Mouse (Mus musculus) neural tube, embryonic 15.5 days (tissue): ENCODE data around the gene Catsper2. TPM values are rescaled to one million over a fixed set of nuclear protein-coding genes. Genes with fewer than 3 reads are reported as not detected.

Experiments used
- ATAC-seq: fragments of 200-750 bp; cut with Nextera tagmentation; 2 replicates; pipeline ENCODE4 v1.8.0; 2017; ENCODE audit warnings: mild to moderate bottlenecking, moderate TSS enrichment, moderate library complexity; ENCODE audit not compliant: low FRiP score
- H3K27ac ChIP-seq: fragments of 300-500 bp; sonication (generic); replicated peaks from 2 replicates; pipeline ENCODE4 v1.5.1; 2015; ENCODE audit warnings: mild to moderate bottlenecking, inconsistent platforms
- H3K27me3 ChIP-seq: fragments of 300-500 bp; sonication (generic); replicated peaks from 2 replicates; pipeline ENCODE4 v1.6.1; 2015; ENCODE audit warnings: inconsistent platforms
- H3K36me3 ChIP-seq: fragments of 300-500 bp; sonication (generic); 2 replicates; pipeline ENCODE4 v1.6.1; 2015; ENCODE audit warnings: inconsistent platforms
- H3K4me1 ChIP-seq: fragments of 300-500 bp; sonication (generic); 2 replicates; pipeline ENCODE4 v1.6.1; 2015; ENCODE audit warnings: inconsistent platforms
- H3K4me2 ChIP-seq: fragments of 300-500 bp; sonication (generic); 2 replicates; pipeline ENCODE4 v1.6.1; 2015; ENCODE audit warnings: inconsistent platforms, mild to moderate bottlenecking, moderate library complexity
- H3K4me3 ChIP-seq: fragments of 300-500 bp; sonication (generic); replicated peaks from 2 replicates; pipeline ENCODE4 v1.5.1; 2015; ENCODE audit warnings: mild to moderate bottlenecking, inconsistent platforms
- H3K9ac ChIP-seq: fragments of 300-500 bp; sonication (generic); replicated peaks from 2 replicates; pipeline ENCODE4 v1.6.1; 2015; ENCODE audit warnings: mild to moderate bottlenecking, inconsistent platforms
- H3K9me3 ChIP-seq: fragments of 300-500 bp; sonication (generic); replicated peaks from 2 replicates; pipeline ENCODE4 v1.6.1; 2016; ENCODE audit warnings: inconsistent platforms
- WGBS: fragments of 180-500 bp; shearing (Covaris S2); methylation state at CpG from one replicate; pipeline ENCODE4 v1.1.7; 2015; ENCODE audit warnings: mixed read lengths; 5-methylcytosine and 5-hydroxymethylcytosine counted together
- polyA plus RNA-seq: library from polyadenylated mRNA; unstranded; fragments of >200 nt; fragmentation: Nextera tagmentation; extraction: Ambion mirVana; gene quantifications from 2 replicates; pipeline ENCODE4 v1.2.1, GENCODE M21; 2015

The Catsper2 gene
- 3.0 and 5.7 TPM in 2 replicates for polyA plus RNA-seq

DNA sequence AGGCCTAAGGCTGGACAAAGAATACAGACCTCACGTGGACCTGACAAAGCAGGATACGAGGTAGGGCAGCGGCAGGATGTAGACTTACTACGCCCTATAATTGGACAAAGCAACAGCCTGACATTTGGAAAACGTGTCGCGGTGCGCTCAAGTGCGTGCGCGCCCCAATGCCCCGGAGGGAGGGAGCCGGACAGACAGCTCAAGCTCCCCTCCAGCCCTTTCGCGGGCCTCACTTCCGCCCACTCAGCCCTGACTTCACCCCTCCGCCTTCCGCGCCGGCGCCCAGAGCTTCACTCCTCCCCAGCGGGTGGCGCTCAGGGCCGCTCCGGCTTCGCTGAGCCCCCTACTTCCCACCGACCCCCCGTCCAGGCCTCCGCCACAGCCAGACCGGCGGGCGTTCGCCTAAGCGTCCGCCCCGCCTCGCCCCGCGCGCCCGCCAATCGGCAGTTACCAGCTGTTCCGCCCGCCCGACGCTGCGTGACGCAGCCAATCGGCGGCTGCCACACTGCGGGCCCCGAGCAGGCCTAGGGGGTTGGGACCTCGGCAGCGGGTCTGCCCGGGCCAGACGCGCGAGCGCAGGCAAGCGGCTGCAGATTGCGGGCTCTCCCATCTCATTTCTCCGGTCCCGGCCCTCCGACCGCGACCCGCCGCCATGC is at the start of gene Catsper2, which contains the start of gene Pdia3:
Gene Catsper2, minus strand, starts transcription at position 406 of the 656 bp plus-strand sequence.
Gene Pdia3, plus strand, starts transcription at position 389 of the 656 bp plus-strand sequence.
- Histone ChIP-seq H3K27me3 (no peaks in the 10 kb centered on the region), H3K4me3 (peak within 1 kb of the TSS; percentile 98), H3K27ac (peak within 1 kb of the TSS; percentile 95), H3K4me1 (peaks cover 43% of the 10 kb centered on the region), H3K9me3 (no peaks in the 10 kb centered on the region), H3K4me2 (peak within 1 kb of the TSS; percentile 61), H3K9ac (peak within 1 kb of the TSS; percentile 97), H3K36me3 (peaks cover 11% of the 10 kb centered on the region)
- ATAC-seq, result peak; percentile 99
- WGBS, result 0% methylated on average over 64 of the region's 68 CpGs

DNA sequence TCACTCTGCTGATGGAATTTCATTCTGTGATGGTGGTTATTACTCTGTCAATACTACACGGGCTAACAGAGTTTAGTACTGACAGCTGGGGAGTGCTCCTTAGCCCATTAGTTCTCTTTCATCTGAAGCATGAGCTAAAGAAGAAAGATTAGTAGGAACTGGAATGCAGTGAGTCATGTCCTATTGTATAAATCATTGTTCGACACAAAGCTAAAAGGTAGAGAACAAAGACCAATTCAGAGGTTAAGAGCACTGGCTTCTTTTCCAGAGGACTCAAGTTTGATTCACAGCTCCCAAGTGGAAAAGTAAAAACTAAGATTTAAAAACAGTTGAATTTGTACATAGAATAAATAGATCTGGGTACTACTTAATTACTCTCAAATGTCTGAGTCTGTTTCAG is 46.5 kb upstream of the Catsper2 start:
- Histone ChIP-seq H3K4me2 (no peak overlapping the region), H3K4me1 (peaks cover 18% of the 10 kb centered on the region), H3K27ac (no peak overlapping the region), H3K27me3 (no peaks in the 10 kb centered on the region), H3K36me3 (peaks cover 24% of the 10 kb centered on the region), H3K4me3 (no peak overlapping the region), H3K9ac (no peak overlapping the region), H3K9me3 (no peaks in the 10 kb centered on the region)
- WGBS, result 59% methylated on average over 2 of the region's 2 CpGs
- ATAC-seq, result no peak

DNA sequence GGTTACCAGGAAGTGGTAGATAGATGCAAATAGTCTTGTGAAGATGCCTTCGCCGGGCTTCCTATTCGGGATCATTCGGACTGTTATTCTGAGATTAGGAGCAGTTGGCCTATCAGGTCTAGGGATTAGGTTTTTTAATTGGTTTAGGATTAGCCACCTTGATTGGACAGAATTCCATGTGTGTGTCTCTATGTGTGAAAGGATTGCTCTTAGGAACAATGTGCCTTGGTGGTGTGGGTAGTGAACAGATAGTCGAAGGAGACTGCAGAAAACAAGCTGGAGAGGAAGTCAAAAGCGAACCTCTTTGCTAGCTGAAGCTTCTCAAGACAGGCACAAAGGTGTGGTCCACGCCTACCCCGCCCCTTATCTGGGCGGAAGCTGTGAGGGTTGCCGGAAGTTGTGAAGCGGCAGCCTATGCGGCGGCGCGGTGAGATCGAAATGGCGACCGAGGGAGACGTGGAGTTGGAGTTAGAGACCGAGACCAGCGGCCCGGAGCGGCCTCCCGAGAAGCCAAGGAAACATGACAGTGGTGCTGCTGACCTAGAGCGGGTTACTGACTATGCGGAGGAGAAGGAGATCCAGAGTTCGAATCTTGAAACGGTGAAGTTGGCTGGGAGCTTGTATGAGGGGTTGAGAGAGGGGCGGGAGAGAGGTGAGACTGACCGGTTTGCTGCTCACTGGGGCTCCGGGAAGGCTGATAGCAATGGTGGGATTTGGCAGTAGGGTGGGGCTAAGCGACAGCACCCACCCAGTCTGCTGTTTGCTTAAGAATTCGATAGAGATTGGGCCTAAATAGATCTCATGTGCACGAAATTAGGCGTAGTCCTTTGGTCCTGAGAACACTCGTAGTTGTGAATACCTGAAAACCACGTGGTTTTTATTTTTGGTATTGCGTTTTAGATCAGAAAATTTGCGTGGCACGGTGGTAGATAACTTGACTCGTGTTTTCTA is 43.4 kb upstream of the Catsper2 start, which contains the start of gene Serinc4:
Gene Serinc4, minus strand, starts transcription at position 90 of the 951 bp plus-strand sequence.
- Histone ChIP-seq H3K27me3 (no peaks in the 10 kb centered on the region), H3K36me3 (peaks cover 43% of the 10 kb centered on the region), H3K4me1 (peaks cover 21% of the 10 kb centered on the region), H3K4me3 (peak within 1 kb of the TSS; percentile 71), H3K27ac (peak within 1 kb of the TSS; percentile 75), H3K4me2 (peak within 1 kb of the TSS; percentile 74), H3K9ac (peak within 1 kb of the TSS; percentile 74), H3K9me3 (no peaks in the 10 kb centered on the region)
- peak; percentile 92 for ATAC-seq
- WGBS, result 5% methylated on average over 41 of the region's 41 CpGs

DNA sequence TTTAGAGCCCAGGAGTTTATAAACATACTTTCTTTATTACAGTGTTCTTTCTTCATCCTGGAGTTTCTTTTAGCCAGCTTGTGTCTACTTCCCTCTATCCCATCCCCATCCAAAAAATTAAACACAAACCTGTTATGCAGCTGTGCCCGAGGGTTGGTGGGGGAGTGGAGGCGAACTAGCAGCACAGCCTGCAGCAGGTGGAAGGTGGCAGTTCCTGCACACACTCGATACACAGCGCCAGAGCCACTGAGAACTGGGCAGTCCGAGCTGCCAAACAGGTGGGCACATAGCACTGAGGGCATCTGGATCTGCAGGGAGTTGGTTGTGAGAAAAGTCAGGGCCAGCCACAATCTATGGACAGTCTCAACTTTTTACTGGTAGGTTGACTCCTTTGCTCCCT is 41.9 kb upstream of the Catsper2 start:
- ATAC-seq, result no peak
- WGBS, result 86% methylated on average over 5 of the region's 5 CpGs

DNA sequence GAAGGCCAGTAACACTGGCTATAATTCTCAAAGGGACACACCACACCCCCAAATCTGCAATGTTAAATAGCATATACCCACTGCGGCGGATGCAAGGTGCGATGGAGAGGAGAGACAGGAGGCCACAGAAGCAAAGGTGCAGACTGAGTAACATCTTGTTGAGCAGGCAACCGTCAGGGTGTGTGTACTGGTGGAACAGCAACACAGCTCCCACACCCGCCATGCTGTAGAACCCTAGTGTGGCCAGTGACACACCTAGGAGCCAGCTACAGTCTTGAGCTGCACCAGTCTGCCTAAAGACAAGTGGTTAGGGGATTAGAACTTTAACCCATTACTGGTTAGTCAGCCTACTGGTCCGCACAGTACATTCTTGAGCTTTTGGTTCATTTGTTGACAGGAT is 40.3 kb upstream of the Catsper2 start:
- WGBS, result 91% methylated on average over 6 of the region's 6 CpGs
- H3K27ac ChIP-seq, result no peak overlapping the region
- peaks cover 36% of the 10 kb centered on the region for H3K4me1 ChIP-seq
- H3K4me2 ChIP-seq, result no peak overlapping the region
- no peak overlapping the region for H3K9ac ChIP-seq
- peaks cover 31% of the 10 kb centered on the region for H3K36me3 ChIP-seq
- no peaks in the 10 kb centered on the region for H3K27me3 ChIP-seq
- no peak for ATAC-seq
- H3K9me3 ChIP-seq, result no peaks in the 10 kb centered on the region
- H3K4me3 ChIP-seq, result no peak overlapping the region

More for the DNA sequence above, 41.9 kb upstream of the Catsper2 start:
- H3K27me3 ChIP-seq, result no peaks in the 10 kb centered on the region
- H3K4me1 ChIP-seq, result peaks cover 30% of the 10 kb centered on the region
- no peaks in the 10 kb centered on the region for H3K9me3 ChIP-seq
- H3K27ac ChIP-seq, result no peak overlapping the region
- H3K36me3 ChIP-seq, result peaks cover 42% of the 10 kb centered on the region
- H3K9ac ChIP-seq, result no peak overlapping the region
- H3K4me2 ChIP-seq, result no peak overlapping the region
- H3K4me3 ChIP-seq, result no peak overlapping the region

DNA sequence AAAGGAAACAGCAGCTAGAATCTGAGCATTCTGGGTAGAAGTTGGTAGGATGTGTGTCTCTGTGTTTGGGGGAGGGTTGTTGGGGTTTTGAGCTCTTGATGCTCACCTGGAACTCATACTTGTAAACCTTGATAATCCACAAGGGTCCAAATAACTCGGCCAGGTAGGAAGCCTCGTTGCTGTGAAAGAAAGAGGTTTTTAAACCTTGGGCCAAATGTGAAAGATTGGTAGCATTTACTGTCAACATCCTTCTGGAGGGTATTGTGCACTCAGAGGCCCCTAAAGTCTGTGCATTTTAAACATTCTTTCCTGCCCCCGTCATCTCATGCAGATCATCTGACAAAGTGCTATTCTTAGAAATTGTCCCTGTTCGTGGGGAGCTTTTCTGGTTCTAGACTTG is 39.4 kb upstream of the Catsper2 start, which contains the start of gene Hypk:
Gene Hypk, plus strand, starts transcription at position 301 of the 400 bp plus-strand sequence.
- 84% methylated on average over 4 of the region's 4 CpGs for WGBS
- H3K4me2 ChIP-seq, result no peak within 1 kb of the TSS
- H3K9me3 ChIP-seq, result no peaks in the 10 kb centered on the region
- H3K27me3 ChIP-seq, result no peaks in the 10 kb centered on the region
- peaks cover 39% of the 10 kb centered on the region for H3K4me1 ChIP-seq
- no peak for ATAC-seq
- H3K36me3 ChIP-seq, result peaks cover 24% of the 10 kb centered on the region
- H3K27ac ChIP-seq, result no peak within 1 kb of the TSS
- H3K9ac ChIP-seq, result no peak within 1 kb of the TSS
- H3K4me3 ChIP-seq, result no peak within 1 kb of the TSS

DNA sequence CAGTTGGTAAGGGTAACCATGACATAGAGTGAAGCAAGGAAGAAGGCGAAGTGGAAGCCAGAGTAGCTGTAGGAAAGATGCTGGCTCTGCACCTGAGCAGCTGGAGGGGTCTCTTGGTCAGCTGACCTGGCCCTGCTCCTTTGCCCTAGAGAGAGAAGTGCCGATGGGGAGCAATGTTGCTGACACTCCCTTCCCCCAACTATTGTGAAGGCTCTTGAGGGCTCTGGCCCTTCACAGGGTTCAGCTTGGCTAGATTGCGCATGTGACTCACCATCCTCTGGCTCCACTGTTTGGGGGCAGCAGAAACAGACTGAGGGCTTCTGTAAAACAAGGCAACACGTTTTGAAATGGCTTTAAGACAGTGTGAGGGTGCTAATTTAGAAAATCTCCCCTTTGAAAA is 38.8 kb upstream of the Catsper2 start:
- H3K4me1 ChIP-seq, result peaks cover 35% of the 10 kb centered on the region
- H3K36me3 ChIP-seq, result peaks cover 24% of the 10 kb centered on the region
- 89% methylated on average over 4 of the region's 4 CpGs for WGBS
- H3K27me3 ChIP-seq, result no peaks in the 10 kb centered on the region
- no peak overlapping the region for H3K9ac ChIP-seq
- H3K4me2 ChIP-seq, result no peak overlapping the region
- H3K9me3 ChIP-seq, result no peaks in the 10 kb centered on the region
- no peak overlapping the region for H3K27ac ChIP-seq
- no peak for ATAC-seq
- H3K4me3 ChIP-seq, result no peak overlapping the region

DNA sequence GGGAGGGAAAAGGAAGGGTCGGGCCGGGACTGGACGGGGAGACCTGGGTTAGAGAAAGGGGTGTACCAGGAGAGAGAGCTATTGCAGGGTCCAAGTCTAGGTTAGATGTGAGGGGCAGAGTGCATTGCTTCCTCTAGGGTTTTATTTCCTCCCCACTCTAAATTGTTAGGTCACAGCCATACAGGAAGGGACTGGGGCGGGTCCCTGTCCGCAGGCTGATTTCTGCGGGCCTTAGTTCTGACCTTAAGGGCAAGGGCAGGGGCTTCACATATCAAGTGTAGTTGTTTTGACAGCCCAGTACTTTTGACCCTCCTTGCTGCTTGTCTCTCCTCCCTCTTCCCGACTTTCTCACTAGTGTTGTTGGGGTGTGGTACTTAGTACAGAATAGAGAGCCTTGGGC is 36.5 kb upstream of the Catsper2 start:
- H3K27ac ChIP-seq, result peak overlapping the region; percentile 98
- H3K27me3 ChIP-seq, result no peaks in the 10 kb centered on the region
- H3K9ac ChIP-seq, result peak overlapping the region; percentile 96
- peaks cover 26% of the 10 kb centered on the region for H3K4me1 ChIP-seq
- H3K9me3 ChIP-seq, result no peaks in the 10 kb centered on the region
- peak overlapping the region; percentile 100 for H3K4me3 ChIP-seq
- WGBS, result 2% methylated on average over 7 of the region's 7 CpGs
- peak overlapping the region; percentile 87 for H3K4me2 ChIP-seq
- peaks cover 24% of the 10 kb centered on the region for H3K36me3 ChIP-seq
- peak; percentile 4; the same call in 1 of the 2 replicates for ATAC-seq

DNA sequence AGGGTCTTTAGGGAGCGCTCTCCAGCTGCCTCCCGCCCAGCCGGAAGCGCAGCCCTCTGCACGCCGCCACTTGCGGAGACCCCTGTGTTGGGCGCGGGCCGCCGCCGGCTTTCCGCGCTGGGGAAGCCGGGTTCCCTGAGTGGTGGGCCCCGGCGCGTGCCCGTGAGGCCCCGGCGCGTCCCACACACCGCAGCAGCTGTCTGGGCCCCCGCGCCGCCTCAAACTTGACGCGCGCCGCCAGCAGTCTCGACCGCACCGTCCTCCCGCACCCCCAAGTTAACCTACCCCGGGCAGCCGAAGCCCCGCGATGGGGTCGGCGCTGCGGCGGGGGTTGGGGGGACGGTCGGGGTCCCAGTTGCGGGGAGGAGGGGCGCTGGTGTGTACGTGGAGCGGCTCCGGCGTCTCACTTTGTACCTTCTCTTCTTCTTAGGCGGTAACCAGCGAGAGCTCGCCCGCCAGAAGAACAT is 36.0 kb upstream of the Catsper2 start:
- H3K36me3 ChIP-seq, result peaks cover 24% of the 10 kb centered on the region
- H3K4me3 ChIP-seq, result peak overlapping the region; percentile 100
- peak overlapping the region; percentile 98 for H3K27ac ChIP-seq
- no peaks in the 10 kb centered on the region for H3K27me3 ChIP-seq
- H3K4me1 ChIP-seq, result peaks cover 26% of the 10 kb centered on the region
- ATAC-seq, result peak; percentile 68
- peak overlapping the region; percentile 96 for H3K9ac ChIP-seq
- under 1% methylated on average over 46 of the region's 54 CpGs for WGBS
- no peaks in the 10 kb centered on the region for H3K9me3 ChIP-seq
- peak overlapping the region; percentile 87 for H3K4me2 ChIP-seq

DNA sequence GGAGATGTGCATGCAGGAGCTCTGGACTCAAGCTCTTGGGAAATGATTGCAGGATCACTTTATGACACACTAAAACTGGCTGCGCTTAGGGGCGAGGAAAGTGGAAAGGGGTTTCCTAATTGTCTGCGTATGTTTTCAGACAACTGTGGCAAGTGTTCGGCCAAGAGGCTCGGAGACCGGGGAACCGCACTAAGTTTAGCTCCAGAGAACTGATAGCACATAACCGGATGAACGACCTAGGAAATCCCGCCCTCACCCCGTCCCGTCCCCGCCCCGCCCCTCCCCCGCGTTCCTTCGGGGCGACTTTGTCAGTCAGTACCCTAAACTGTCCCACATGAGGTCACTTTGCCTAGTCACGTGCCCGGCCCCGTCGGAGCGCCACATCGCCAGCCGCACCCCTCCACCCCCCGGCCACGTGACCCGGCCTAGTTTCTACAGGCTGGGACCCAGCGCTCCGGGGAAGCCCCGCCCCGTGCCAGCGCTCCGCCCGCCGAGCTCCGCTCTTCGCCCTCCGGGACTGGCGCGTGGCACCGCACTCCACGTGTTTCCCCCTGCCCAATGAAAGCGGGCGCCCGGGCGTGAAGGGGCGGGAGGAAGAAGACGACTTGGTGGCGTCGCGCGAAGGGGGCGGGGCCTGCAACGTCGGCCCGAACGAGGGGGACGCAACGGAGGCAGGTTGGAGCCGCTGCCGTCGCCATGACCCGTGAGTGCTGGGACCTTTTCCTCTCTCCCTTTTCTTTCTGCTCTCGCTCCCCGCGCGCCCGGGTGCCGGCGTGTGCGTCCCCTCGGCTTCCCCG is 35.3 kb upstream of the Catsper2 start, which contains the start of gene Serf2:
Gene Serf2, plus strand, starts transcription at position 457 of the 797 bp plus-strand sequence.
- Histone ChIP-seq H3K36me3 (peaks cover 24% of the 10 kb centered on the region), H3K9ac (peak within 1 kb of the TSS; percentile 96), H3K9me3 (no peaks in the 10 kb centered on the region), H3K4me1 (peaks cover 26% of the 10 kb centered on the region), H3K27ac (peak within 1 kb of the TSS; percentile 98), H3K27me3 (no peaks in the 10 kb centered on the region), H3K4me3 (peak within 1 kb of the TSS; percentile 100), H3K4me2 (peak within 1 kb of the TSS; percentile 87)
- WGBS, result 2% methylated on average over 72 of the region's 74 CpGs
- ATAC-seq, result peak; percentile 98

DNA sequence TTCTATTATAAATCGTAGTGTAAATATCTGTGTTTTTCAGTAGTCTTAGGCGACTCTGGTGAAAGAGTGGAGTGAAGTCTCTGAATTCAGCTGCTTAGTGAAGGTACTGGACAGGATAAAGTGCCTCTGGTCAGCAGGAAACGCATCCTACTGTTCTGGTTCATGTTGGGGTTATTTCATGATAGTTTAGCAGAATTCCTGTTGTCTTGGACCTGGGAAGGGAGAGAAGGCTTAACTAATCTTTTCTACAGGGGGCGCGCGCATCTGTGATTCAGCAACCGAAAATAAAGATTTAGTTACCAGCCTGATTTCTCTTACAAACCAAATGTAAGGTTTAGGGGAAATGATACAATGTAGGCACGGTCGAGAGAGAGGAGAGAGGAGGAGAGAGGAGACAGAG is 34.5 kb upstream of the Catsper2 start:
- peak overlapping the region; percentile 34; the same call in 1 of the 2 replicates for H3K9ac ChIP-seq

More for the DNA sequence above, 34.5 kb upstream of the Catsper2 start:
- ATAC-seq, result no peak
- H3K4me1 ChIP-seq, result peaks cover 26% of the 10 kb centered on the region
- H3K9me3 ChIP-seq, result no peaks in the 10 kb centered on the region
- peak overlapping the region; percentile 100 for H3K4me3 ChIP-seq
- H3K27ac ChIP-seq, result peak overlapping the region; percentile 98
- no peaks in the 10 kb centered on the region for H3K27me3 ChIP-seq
- peak overlapping the region; percentile 87 for H3K4me2 ChIP-seq
- WGBS, result 19% methylated on average over 9 of the region's 9 CpGs
- peaks cover 16% of the 10 kb centered on the region for H3K36me3 ChIP-seq
